Mouse (Mus musculus) v-Abl transformed pro-B cells (cell line): ENCODE results near the gene Fcer2a.

Source experiments
- in situ Hi-C, 2 experiments: fragments of 400-800 bp; cut with MboI; formaldehyde crosslinking; loops; one replicate each; pipeline ENCODE4 v1.15.1; 2025; ENCODE audit not compliant: unreplicated experiment in 2 of 2

Fcer2a gene

GRCm38 (mm10) chr8:3694121-3694520, at the start of gene Fcer2a:
Gene Fcer2a, minus strand, starts transcription at chr8:3694175.
- in situ Hi-C loops: no loop called here

- in situ Hi-C loops: loop anchor here (10.0 to 25.0 kb wide), 2 partner anchors 388 to 675 kb away; no protein-coding TSS in a partner anchor
Observed at GRCm38 (mm10) chr8:3736947-3737346, 43.0 kb upstream of the Fcer2a start.

GRCm38 (mm10) chr8:3735599-3735998, 41.6 kb upstream of the Fcer2a start:
- in situ Hi-C loops: loop anchor here (10.0 to 25.0 kb wide), 2 partner anchors 389 to 677 kb away; no protein-coding TSS in a partner anchor

- in situ Hi-C loops: loop anchor here (10.0 to 25.0 kb wide), 2 partner anchors 391 to 678 kb away; no protein-coding TSS in a partner anchor
Observed at GRCm38 (mm10) chr8:3734084-3734483, 40.1 kb upstream of the Fcer2a start.

- in situ Hi-C loops: loop anchor here (10.0 to 25.0 kb wide), 6 partner anchors 234 to 1066 kb away; partner anchors contain the start of genes Cd209c (in 1 of the 2), Cd209g (in 1 of the 2) and Shcbp1 (in 1 of the 2)
Observed at GRCm38 (mm10) chr8:3721041-3721440, 27.1 kb upstream of the Fcer2a start.

GRCm38 (mm10) chr8:3720551-3720950, 26.6 kb upstream of the Fcer2a start, which contains the start of gene Clec4g:
Gene Clec4g, minus strand, starts transcription at chr8:3720651.
- in situ Hi-C loops: loop anchor here (10.0 to 25.0 kb wide), 6 partner anchors 234 to 1067 kb away; partner anchors contain the start of genes Cd209c (in 1 of the 2), Cd209g (in 1 of the 2) and Shcbp1 (in 1 of the 2)

GRCm38 (mm10) chr8:3718559-3718958, 24.6 kb upstream of the Fcer2a start:
- in situ Hi-C loops: loop anchor here (10.0 to 25.0 kb wide), 6 partner anchors 236 to 1069 kb away; partner anchors contain the start of genes Cd209c (in 1 of the 2), Cd209g (in 1 of the 2) and Shcbp1 (in 1 of the 2)

GRCm38 (mm10) chr8:3717321-3717954, 23.5 kb upstream of the Fcer2a start:
- in situ Hi-C loops: loop anchor here (10.0 to 25.0 kb wide), 6 partner anchors 237 to 1070 kb away; partner anchors contain the start of genes Cd209c (in 1 of the 2), Cd209g (in 1 of the 2) and Shcbp1 (in 1 of the 2)

GRCm38 (mm10) chr8:3711646-3712045, 17.7 kb upstream of the Fcer2a start:
- in situ Hi-C loops: loop anchor here (10.0 to 25.0 kb wide), 6 partner anchors 243 to 1076 kb away; partner anchors contain the start of genes Cd209c (in 1 of the 2), Cd209g (in 1 of the 2) and Shcbp1 (in 1 of the 2)

- in situ Hi-C loops: loop anchor here (10.0 to 25.0 kb wide), 6 partner anchors 244 to 1077 kb away; partner anchors contain the start of genes Cd209c (in 1 of the 2), Cd209g (in 1 of the 2) and Shcbp1 (in 1 of the 2)
Observed at GRCm38 (mm10) chr8:3710312-3710711, 16.3 kb upstream of the Fcer2a start.

- in situ Hi-C loops: loop anchor here (25.0 kb wide), 4 partner anchors 430 to 1080 kb away; partner anchors contain the start of genes Cd209g (in 1 of the 2) and Shcbp1 (in 1 of the 2)
Observed at GRCm38 (mm10) chr8:3707611-3708010, 13.6 kb upstream of the Fcer2a start.

- in situ Hi-C loops: loop anchor here (25.0 kb wide), 4 partner anchors 432 to 1082 kb away; partner anchors contain the start of genes Cd209g (in 1 of the 2) and Shcbp1 (in 1 of the 2)
Observed at GRCm38 (mm10) chr8:3705711-3706110, 11.7 kb upstream of the Fcer2a start.

- in situ Hi-C loops: loop anchor here (25.0 kb wide), 4 partner anchors 436 to 1086 kb away; partner anchors contain the start of genes Cd209g (in 1 of the 2) and Shcbp1 (in 1 of the 2)
Observed at GRCm38 (mm10) chr8:3701491-3701890, 7.5 kb upstream of the Fcer2a start.

- in situ Hi-C loops: no loop called here
Observed at GRCm38 (mm10) chr8:3690774-3691173, 3.2 kb downstream of the Fcer2a start.

- in situ Hi-C loops: no loop called here
Observed at GRCm38 (mm10) chr8:3687537-3687936, 6.4 kb downstream of the Fcer2a start.

- in situ Hi-C loops: no loop called here
Observed at GRCm38 (mm10) chr8:3685422-3685821, 8.6 kb downstream of the Fcer2a start.

GRCm38 (mm10) chr8:3684530-3684929, 9.4 kb downstream of the Fcer2a start:
- in situ Hi-C loops: no loop called here

- in situ Hi-C loops: no loop called here
Observed at GRCm38 (mm10) chr8:3683408-3684176, 10.4 kb downstream of the Fcer2a start.

GRCm38 (mm10) chr8:3682435-3682834, 11.5 kb downstream of the Fcer2a start:
- in situ Hi-C loops: no loop called here

GRCm38 (mm10) chr8:3679656-3680055, 14.3 kb downstream of the Fcer2a start:
- in situ Hi-C loops: loop anchor here (5.0 to 10.0 kb wide), 3 partner anchors 62 to 325 kb away; partner anchors contain the start of gene A430078G23Rik (in 2 of the 2)
